Mouse (Mus musculus): Measurements from ENCODE around the gene Vmn2r109.
"Not testable (repeated sequence)": the region's sequence is repeated elsewhere in the genome, so short reads cannot be mapped to it uniquely, and the experiment has no call there.

Gene Vmn2r109

DNA sequence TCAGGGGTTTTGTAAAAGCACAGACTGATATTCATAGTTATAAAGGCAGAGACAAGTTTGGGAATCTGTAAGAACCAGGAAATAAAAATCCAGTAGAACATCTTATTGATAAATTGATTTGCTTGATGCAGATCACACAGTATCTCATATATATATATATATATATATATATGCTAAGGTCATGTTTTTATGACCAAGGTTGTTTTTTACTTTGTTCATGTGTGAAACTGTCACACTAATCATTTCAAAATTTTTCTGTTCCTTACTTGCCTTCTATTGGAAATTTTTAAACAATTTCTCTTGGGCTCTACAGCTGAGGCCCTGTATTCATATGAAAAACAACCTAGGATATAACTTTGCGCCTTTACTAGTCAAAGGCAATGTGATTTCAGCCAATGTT, at the start of gene Vmn2r109:
Gene Vmn2r109, minus strand, starts transcription at position 101 of the 400 bp plus-strand sequence.
- no peak for DNase-seq (ENCODE audit: low read depth)

DNA sequence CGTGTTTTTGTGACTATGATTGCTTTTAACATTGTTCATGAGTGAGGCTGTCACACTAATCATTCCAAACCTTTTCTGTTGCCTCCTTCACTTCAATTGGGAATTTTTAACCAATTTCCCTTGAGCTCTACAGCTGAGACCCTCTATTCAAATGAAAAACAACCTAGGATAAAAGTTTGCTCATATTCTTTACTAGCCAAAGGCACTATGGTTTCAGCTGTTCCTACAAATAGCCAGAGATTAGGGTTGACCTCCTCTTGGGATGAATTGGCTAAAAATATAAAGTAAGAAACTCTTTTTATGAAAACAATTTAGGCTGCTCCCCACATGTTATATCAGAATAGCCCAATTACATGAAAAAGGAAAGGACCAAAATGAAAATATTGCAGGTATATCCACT, 31.8 kb upstream of the Vmn2r109 start, which contains the start of gene Vmn2r110:
Gene Vmn2r110, minus strand, starts transcription at position 101 of the 400 bp plus-strand sequence.
- no peak for DNase-seq (ENCODE audit: low read depth)

DNA sequence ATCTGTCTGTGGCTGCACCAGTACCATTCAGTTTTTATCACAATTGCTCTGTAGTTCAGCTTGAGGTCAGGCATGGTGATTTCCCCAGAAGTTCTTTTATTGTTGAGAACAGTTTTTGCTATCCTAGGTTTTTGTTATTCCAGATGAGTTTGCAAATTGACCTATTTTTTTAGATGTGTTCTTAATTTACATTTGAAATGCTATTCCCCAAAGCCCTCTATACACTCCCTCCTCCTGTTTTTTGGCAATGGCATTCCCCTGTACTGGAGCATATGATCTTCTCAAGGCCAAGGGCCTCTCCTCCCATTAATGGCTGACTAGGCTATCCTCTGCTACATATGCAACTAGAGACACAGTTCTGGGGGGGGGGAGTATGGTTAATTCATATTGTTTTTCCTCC, 56.3 kb downstream of the Vmn2r109 start:
- not testable (repeated sequence) for DNase-seq (ENCODE audit: low read depth)

DNA sequence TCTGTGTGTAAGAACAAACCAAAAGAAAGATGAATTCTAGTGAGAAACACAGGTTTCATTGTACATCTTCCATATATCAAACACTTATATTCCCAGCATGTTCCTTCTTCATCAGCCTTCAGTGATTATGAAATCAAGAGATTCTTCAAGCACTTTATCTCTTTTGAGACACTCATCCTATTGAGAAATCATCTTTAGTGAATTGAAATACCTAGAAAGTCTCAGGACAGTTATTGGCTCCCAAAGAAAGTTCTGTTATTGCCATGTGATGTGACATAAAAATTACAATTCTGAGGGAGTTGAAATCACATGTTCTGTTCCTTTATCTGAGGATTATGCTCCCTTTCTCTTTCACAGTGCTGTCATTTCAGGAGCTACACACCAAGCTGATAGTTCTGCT, 66.7 kb downstream of the Vmn2r109 start, which contains the start of gene Vmn1r225:
Gene Vmn1r225, plus strand, starts transcription at position 301 of the 400 bp plus-strand sequence.
- DNase-seq (ENCODE audit: low read depth), result no peak
